Mouse (Mus musculus): ENCODE measurements around the gene Tat. TPM values are rescaled to one million over a fixed set of nuclear protein-coding genes. Genes with fewer than 3 reads are reported as not detected.

Tat gene
- total and polyA plus RNA-seq, 3 experiments: 0.22 TPM; not detected in 2

DNA sequence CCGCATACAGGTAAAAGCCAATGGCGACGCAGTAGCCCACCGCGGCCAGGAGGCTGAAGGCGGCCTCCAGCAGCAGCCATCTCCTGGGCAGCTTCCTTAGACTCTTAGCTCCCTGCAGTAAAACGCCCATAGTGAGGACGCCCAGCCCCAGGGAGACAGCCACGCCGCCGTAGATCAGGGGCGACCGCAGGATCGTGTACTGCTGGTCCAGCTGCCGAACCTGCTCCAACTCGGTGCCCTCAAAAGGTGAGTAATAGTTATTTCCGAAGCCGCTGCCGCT is 42.0 kb upstream of the Tat start:
- ATAC-seq (ENCODE audit: extremely low read depth, insufficient number of reproducible peaks, low FRiP score, poor library complexity, severe bottlenecking) (no peak), DNase-seq (ENCODE audit: low spot score) (no peak)
- Histone ChIP-seq H3K27me3 (ENCODE audit: insufficient read depth, low read length) (peaks cover 7% of the 10 kb centered on the region; the same call in 1 of the 2 replicates), H3K4me1 (ENCODE audit: insufficient read depth, low read depth, low read length) (peaks cover 3% of the 10 kb centered on the region; the same call in 1 of the 2 replicates), H3K4me3 (ENCODE audit: low read depth, low read length) (no peak overlapping the region), H3K36me3 (replicated peaks) (peaks cover 13% of the 10 kb centered on the region), H3K9me3 (replicated peaks) (no peaks in the 10 kb centered on the region)
- no peak for TF ChIP-seq CTCF (IDR thresholded peaks at IDR 0.05; ENCODE audit: low read depth, low read length)
- no peak for TF ChIP-seq GATA1 (IDR thresholded peaks at IDR 0.05; ENCODE audit: borderline replicate concordance, low read length)
- TF ChIP-seq TAL1 (conservative IDR thresholded peaks at IDR 0.05; ENCODE audit: low read depth, low read length): no peak
- no peak for TF ChIP-seq GATA2 (IDR thresholded peaks at IDR 0.05; ENCODE audit: borderline replicate concordance, low read depth, low read length)
- TF ChIP-seq POLR2AphosphoS5 (IDR thresholded peaks at IDR 0.05; ENCODE audit: insufficient replicate concordance, low read depth, low read length): no peak

- no peak overlapping the region for H3K4me3 ChIP-seq (ENCODE audit: low read depth, low read length)
- peaks cover 4% of the 10 kb centered on the region for H3K4me1 ChIP-seq (ENCODE audit: insufficient read depth, low read depth, low read length)
- peaks cover 7% of the 10 kb centered on the region; the same call in 1 of the 2 replicates for H3K27me3 ChIP-seq (ENCODE audit: insufficient read depth, low read length)
- ATAC-seq (ENCODE audit: extremely low read depth, insufficient number of reproducible peaks, low FRiP score, poor library complexity, severe bottlenecking) (no peak), DNase-seq (ENCODE audit: low spot score) (no peak)
- H3K9me3 ChIP-seq (replicated peaks): no peaks in the 10 kb centered on the region
- TF ChIP-seq GATA2 (IDR thresholded peaks at IDR 0.05; ENCODE audit: borderline replicate concordance, low read depth, low read length): no peak
- no peak for TF ChIP-seq CTCF (IDR thresholded peaks at IDR 0.05; ENCODE audit: low read depth, low read length)
- no peak for TF ChIP-seq POLR2AphosphoS5 (IDR thresholded peaks at IDR 0.05; ENCODE audit: insufficient replicate concordance, low read depth, low read length)
- no peak for TF ChIP-seq GATA1 (IDR thresholded peaks at IDR 0.05; ENCODE audit: borderline replicate concordance, low read length)
- no peak for TF ChIP-seq TAL1 (conservative IDR thresholded peaks at IDR 0.05; ENCODE audit: low read depth, low read length)
- no peaks in the 10 kb centered on the region for H3K36me3 ChIP-seq (replicated peaks)
These were observed 38.1 kb upstream of the Tat start for GRCm38 (mm10) chr8:109952171-109952570.

- TF ChIP-seq POLR2AphosphoS5 (IDR thresholded peaks at IDR 0.05; ENCODE audit: insufficient replicate concordance, low read depth, low read length): no peak
- no peak for TF ChIP-seq CTCF (IDR thresholded peaks at IDR 0.05; ENCODE audit: low read depth, low read length)
- ATAC-seq (ENCODE audit: extremely low read depth, insufficient number of reproducible peaks, low FRiP score, poor library complexity, severe bottlenecking) (no peak), DNase-seq (ENCODE audit: low spot score) (no peak)
- no peaks in the 10 kb centered on the region for H3K36me3 ChIP-seq (replicated peaks)
- H3K4me3 ChIP-seq (ENCODE audit: low read depth, low read length): no peak overlapping the region
- H3K27me3 ChIP-seq (ENCODE audit: insufficient read depth, low read length): peaks cover 4% of the 10 kb centered on the region; the same call in 1 of the 2 replicates
- H3K9me3 ChIP-seq (replicated peaks): no peaks in the 10 kb centered on the region
- H3K4me1 ChIP-seq (ENCODE audit: insufficient read depth, low read depth, low read length): peaks cover 12% of the 10 kb centered on the region
These were observed 35.7 kb upstream of the Tat start for GRCm38 (mm10) chr8:109954486-109954948.

DNA sequence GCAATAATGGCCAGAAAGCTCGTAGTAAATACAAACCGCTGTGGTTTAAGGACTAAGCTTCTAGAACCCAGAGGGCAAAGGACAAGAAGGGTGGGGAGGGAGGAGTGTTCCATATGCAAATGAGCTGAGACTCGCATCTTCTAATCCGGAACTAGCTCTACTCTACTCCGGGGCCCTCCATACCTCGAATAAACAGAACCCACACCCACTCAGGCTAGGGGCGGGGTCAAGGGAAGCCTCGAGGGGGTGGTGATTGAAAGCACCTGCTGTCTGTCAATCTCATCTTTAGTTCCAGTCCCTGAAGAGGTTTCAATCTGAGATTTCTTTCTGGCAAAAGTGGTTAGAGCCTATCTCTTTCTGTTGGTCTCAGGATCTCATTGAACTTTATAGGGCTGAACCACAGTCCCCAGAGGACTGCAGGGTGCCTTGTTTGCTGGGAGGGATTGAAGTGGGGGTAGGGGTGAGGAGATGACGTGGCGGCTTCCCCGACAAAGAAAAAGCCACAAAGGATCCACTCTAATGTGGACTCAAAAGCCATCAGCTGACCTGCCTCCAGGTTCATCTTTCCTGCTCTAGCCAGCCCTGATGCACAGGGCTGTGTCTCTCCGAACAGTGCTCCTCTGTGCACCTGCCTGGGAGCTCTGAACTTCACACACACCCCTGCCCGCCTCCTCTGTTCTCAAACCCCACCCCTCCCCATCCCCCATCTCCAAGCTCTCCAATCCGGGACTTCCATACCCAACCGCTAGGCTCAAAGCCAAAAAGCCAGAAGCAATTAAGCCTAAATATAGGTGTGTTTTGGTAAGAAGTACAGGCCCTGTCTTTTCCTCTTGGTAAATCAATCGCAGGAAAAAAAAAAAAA is 32.8 kb upstream of the Tat start:
- Histone ChIP-seq H3K4me3 (ENCODE audit: low read depth, low read length) (no peak overlapping the region), H3K4me1 (ENCODE audit: insufficient read depth, low read depth, low read length) (peaks cover 12% of the 10 kb centered on the region), H3K36me3 (replicated peaks) (no peaks in the 10 kb centered on the region), H3K27me3 (ENCODE audit: insufficient read depth, low read length) (peaks cover 2% of the 10 kb centered on the region; the same call in 1 of the 2 replicates), H3K9me3 (replicated peaks) (no peaks in the 10 kb centered on the region)
- no peak for TF ChIP-seq GATA2 (IDR thresholded peaks at IDR 0.05; ENCODE audit: borderline replicate concordance, low read depth, low read length)
- no peak for TF ChIP-seq TAL1 (conservative IDR thresholded peaks at IDR 0.05; ENCODE audit: low read depth, low read length)
- no peak for TF ChIP-seq CTCF (IDR thresholded peaks at IDR 0.05; ENCODE audit: low read depth, low read length)
- no peak for TF ChIP-seq GATA1 (IDR thresholded peaks at IDR 0.05; ENCODE audit: borderline replicate concordance, low read length)
- no peak for TF ChIP-seq POLR2AphosphoS5 (IDR thresholded peaks at IDR 0.05; ENCODE audit: insufficient replicate concordance, low read depth, low read length)
- DNase-seq (ENCODE audit: low spot score) (peak; percentile 22), ATAC-seq (ENCODE audit: extremely low read depth, insufficient number of reproducible peaks, low FRiP score, poor library complexity, severe bottlenecking) (peak; percentile 82)

- H3K4me3 ChIP-seq (ENCODE audit: low read depth, low read length): no peak overlapping the region
- H3K4me1 ChIP-seq (ENCODE audit: insufficient read depth, low read depth, low read length): peaks cover 12% of the 10 kb centered on the region
- DNase-seq (ENCODE audit: low spot score): no peak
- no peak for TF ChIP-seq CTCF (IDR thresholded peaks at IDR 0.05; ENCODE audit: low read depth, low read length)
- no peak for TF ChIP-seq TAL1 (conservative IDR thresholded peaks at IDR 0.05; ENCODE audit: low read depth, low read length)
- TF ChIP-seq GATA2 (IDR thresholded peaks at IDR 0.05; ENCODE audit: borderline replicate concordance, low read depth, low read length): no peak
- no peak for TF ChIP-seq POLR2AphosphoS5 (IDR thresholded peaks at IDR 0.05; ENCODE audit: insufficient replicate concordance, low read depth, low read length)
- no peaks in the 10 kb centered on the region for H3K9me3 ChIP-seq (replicated peaks)
- H3K36me3 ChIP-seq (replicated peaks): no peaks in the 10 kb centered on the region
- peaks cover under 1% of the 10 kb centered on the region; the same call in 1 of the 2 replicates for H3K27me3 ChIP-seq (ENCODE audit: insufficient read depth, low read length)
- no peak for ATAC-seq (ENCODE audit: extremely low read depth, insufficient number of reproducible peaks, low FRiP score, poor library complexity, severe bottlenecking)
These were observed 32.1 kb upstream of the Tat start for GRCm38 (mm10) chr8:109958036-109958655.

GRCm38 (mm10) chr8:109959112-109959511 is 31.1 kb upstream of the Tat start:
- Histone ChIP-seq H3K36me3 (replicated peaks) (no peaks in the 10 kb centered on the region), H3K4me1 (ENCODE audit: insufficient read depth, low read depth, low read length) (peaks cover 12% of the 10 kb centered on the region), H3K27me3 (ENCODE audit: insufficient read depth, low read length) (peaks cover 6% of the 10 kb centered on the region; the same call in 1 of the 2 replicates), H3K9me3 (replicated peaks) (no peaks in the 10 kb centered on the region), H3K4me3 (ENCODE audit: low read depth, low read length) (no peak overlapping the region)
- TF ChIP-seq POLR2AphosphoS5 (IDR thresholded peaks at IDR 0.05; ENCODE audit: insufficient replicate concordance, low read depth, low read length) (no peak), TAL1 (conservative IDR thresholded peaks at IDR 0.05; ENCODE audit: low read depth, low read length) (no peak), GATA2 (IDR thresholded peaks at IDR 0.05; ENCODE audit: borderline replicate concordance, low read depth, low read length) (no peak), GATA1 (IDR thresholded peaks at IDR 0.05; ENCODE audit: borderline replicate concordance, low read length) (no peak), CTCF (IDR thresholded peaks at IDR 0.05; ENCODE audit: low read depth, low read length) (no peak)
- ATAC-seq (ENCODE audit: extremely low read depth, insufficient number of reproducible peaks, low FRiP score, poor library complexity, severe bottlenecking): no peak
- no peak for DNase-seq (ENCODE audit: low spot score)
